Mouse (Mus musculus) thymus, postnatal 10 days (tissue): ENCODE measurements around the gene Zcchc18.
"Not testable (repeated sequence)": the region's sequence is repeated elsewhere in the genome, so short reads cannot be mapped to it uniquely, and the experiment has no call there.

Experiments
- DNase-seq, 2 experiments: peaks; one replicate each; pipeline ENCODE4 v3.0.0; 2021; ENCODE audit warnings: low spot score in 2 of 2

Gene Zcchc18

GRCm38 (mm10) chrX:136992978-136993547, at the start of gene Zcchc18:
Gene Zcchc18, plus strand, starts transcription at chrX:136993155.
- DNase-seq, result peak; percentile 31

- peak in 1 of 2 experiments; percentile 59 for DNase-seq
Observed at GRCm38 (mm10) chrX:136957583-136958279, 35.2 kb upstream of the Zcchc18 start.

GRCm38 (mm10) chrX:136958300-136958699, 34.7 kb upstream of the Zcchc18 start:
- DNase-seq, result not testable (repeated sequence)

- DNase-seq, result peak in 1 of 2 experiments; percentile 4
Observed at GRCm38 (mm10) chrX:136959688-136960087, 33.3 kb upstream of the Zcchc18 start.

GRCm38 (mm10) chrX:136975397-136975796, 17.6 kb upstream of the Zcchc18 start, which contains the start of gene Tmsb15b2:
Gene Tmsb15b2, minus strand, starts transcription at chrX:136975497.
- DNase-seq, result not testable (repeated sequence)

- peak; percentile 36 to 56 for DNase-seq
Observed at GRCm38 (mm10) chrX:136976424-136977084, 16.4 kb upstream of the Zcchc18 start, which contains the start of the genes Tmsb15l and Tmsb15b1. Gene Tmsb15l, minus strand, starts transcription at chrX:136976869. Gene Tmsb15b1, minus strand, starts transcription at chrX:136976874.

GRCm38 (mm10) chrX:136978616-136979015, 14.3 kb upstream of the Zcchc18 start:
- no peak for DNase-seq

- DNase-seq, result no peak
Observed at GRCm38 (mm10) chrX:136986039-136986438, 6.9 kb upstream of the Zcchc18 start.

- no peak for DNase-seq
Observed at GRCm38 (mm10) chrX:136991274-136991673, 1.7 kb upstream of the Zcchc18 start.

GRCm38 (mm10) chrX:136992191-136992965, 577 bp upstream of the Zcchc18 start:
- no peak for DNase-seq

GRCm38 (mm10) chrX:136993641-136994040, 686 bp downstream of the Zcchc18 start:
- no peak for DNase-seq

GRCm38 (mm10) chrX:136996256-136996655, 3.3 kb downstream of the Zcchc18 start:
- DNase-seq, result no peak

GRCm38 (mm10) chrX:137015099-137015709, 22.2 kb downstream of the Zcchc18 start:
- DNase-seq, result peak in 1 of 2 experiments; percentile 31

- no peak for DNase-seq
Observed at GRCm38 (mm10) chrX:137017668-137018067, 24.7 kb downstream of the Zcchc18 start.

GRCm38 (mm10) chrX:137019310-137019709, 26.4 kb downstream of the Zcchc18 start:
- DNase-seq, result peak; percentile 9 to 54

GRCm38 (mm10) chrX:137030916-137031315, 38.0 kb downstream of the Zcchc18 start:
- no peak for DNase-seq

GRCm38 (mm10) chrX:137031726-137032125, 38.8 kb downstream of the Zcchc18 start:
- no peak for DNase-seq

- DNase-seq, result no peak
Observed at GRCm38 (mm10) chrX:137034322-137034721, 41.4 kb downstream of the Zcchc18 start.

GRCm38 (mm10) chrX:137037470-137037999, 44.6 kb downstream of the Zcchc18 start:
- no peak for DNase-seq

GRCm38 (mm10) chrX:137038000-137038483, 45.1 kb downstream of the Zcchc18 start, which contains the start of gene Slc25a53:
Gene Slc25a53, minus strand, starts transcription at chrX:137038302.
- peak; percentile 72 to 77 for DNase-seq

- DNase-seq, result no peak
Observed at GRCm38 (mm10) chrX:137038502-137038901, 45.5 kb downstream of the Zcchc18 start.
